Mouse (Mus musculus) layer of hippocampus, postnatal 36 days (tissue): ENCODE measurements around the gene Clic1. TPM values are rescaled to one million over a fixed set of nuclear protein-coding genes. Genes with fewer than 3 reads are reported as not detected.

Experiments used
- DNase-seq, 2 experiments: peaks; one replicate each; pipeline ENCODE4 v3.0.0; 2022
- total RNA-seq, 2 experiments: library from RNA; stranded (reverse); gene quantifications; 2 replicates each; pipeline ENCODE4 v1.2.3; 2021

Clic1 gene
- total RNA-seq, 2 experiments from 2014 or later = 6.7 to 11.5 TPM

- DNase-seq = no peak
Observed at GRCm38 (mm10) chr17:35092403-35093198, 42.8 kb downstream of the Clic1 start.

GRCm38 (mm10) chr17:35094475-35095365 lies 45.0 kb downstream of the Clic1 start:
- no peak for DNase-seq

GRCm38 (mm10) chr17:35096597-35096996 lies 46.8 kb downstream of the Clic1 start:
- no peak for DNase-seq

DNA sequence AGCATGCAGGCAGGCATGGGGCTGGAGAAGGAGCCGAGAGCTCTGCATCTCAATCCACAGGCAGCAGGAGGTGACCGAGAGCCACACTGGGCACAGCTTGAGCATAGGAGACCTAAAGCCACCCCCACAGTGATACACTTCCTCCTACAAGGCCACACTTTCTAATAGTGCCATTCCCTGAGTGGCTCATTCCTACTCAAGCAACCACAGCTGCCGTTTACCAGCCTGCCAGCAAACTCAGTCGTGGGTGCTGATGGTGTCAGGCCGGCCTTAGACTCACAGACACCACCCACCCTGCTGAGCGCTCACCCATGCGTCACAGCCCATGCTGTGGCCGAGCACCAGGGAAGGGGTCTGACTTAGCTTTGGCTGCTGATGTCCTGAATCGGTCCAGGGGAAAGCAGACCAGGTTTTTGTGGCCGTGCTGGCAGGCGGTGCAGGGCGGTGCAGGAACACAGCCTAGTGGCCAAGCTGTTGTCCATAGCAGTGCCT lies 47.4 kb downstream of the Clic1 start:
- DNase-seq = no peak

DNA sequence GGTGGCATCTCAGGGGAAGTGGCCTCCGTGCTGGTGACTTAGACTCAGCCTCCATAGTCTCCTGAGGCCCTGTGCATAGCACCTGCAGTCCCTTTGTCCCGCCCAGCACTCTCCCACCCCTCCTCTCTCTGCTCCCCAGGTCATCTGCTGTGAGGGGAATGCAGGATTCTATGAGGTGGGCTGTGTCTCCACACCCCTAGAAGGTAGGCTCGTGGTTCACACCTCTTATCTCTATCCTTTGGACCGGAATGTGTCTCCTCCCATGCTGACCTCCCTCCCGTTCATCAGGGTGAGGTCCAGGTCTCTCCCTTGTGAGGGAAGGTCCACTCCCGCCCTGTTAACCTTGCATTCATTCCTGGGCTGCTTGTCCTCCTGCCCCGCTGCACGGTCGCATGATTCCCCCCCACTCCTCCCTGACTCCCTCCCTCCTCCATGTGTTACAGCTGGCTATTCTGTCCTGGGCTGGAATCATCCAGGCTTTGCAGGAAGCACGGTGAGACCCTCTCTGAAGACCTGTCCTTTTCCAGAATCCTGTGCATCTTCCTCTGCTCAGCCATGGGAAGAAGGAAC lies 50.5 kb downstream of the Clic1 start:
- DNase-seq = no peak

DNA sequence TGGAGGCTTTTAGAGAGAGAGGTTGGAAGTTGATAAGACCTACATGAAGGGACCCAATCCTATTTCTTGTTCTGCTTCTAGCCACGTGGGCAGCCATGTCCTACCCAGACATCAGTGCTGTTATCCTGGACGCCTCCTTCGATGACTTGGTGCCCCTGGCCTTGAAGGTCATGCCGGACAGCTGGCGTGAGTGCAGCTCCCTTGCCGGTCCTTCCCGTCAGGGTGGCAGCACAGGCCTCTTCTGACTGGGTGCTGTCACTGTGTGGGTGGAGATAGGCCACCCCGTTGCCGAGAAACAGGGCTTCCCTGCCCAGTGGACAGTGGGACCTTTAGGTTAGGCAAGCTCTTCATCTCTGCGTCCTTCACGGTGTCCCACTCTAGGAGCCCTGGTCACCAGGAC lies 51.4 kb downstream of the Clic1 start:
- no peak for DNase-seq

DNA sequence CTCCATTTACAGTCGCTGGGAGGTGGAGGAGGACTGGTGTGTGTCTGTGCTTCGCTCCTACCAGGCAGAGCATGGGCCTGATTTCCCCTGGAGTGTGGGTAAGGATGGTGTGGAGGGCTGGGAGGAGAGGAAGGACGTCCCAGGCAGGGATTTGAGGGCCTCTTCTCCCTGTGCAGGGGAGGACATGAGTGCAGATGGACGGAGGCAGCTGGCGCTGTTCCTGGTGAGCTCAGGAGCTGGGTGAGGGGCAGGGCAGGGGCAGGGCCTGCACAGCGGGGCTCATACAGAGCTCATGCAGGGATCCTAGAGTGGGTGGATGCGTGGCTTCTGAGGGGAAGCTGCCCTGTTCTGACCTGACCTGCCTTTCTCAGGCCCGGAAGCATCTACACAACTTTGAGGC lies 52.5 kb downstream of the Clic1 start:
- no peak for DNase-seq

- DNase-seq = no peak
Observed at GRCm38 (mm10) chr17:35103221-35103690, 53.5 kb downstream of the Clic1 start.

DNA sequence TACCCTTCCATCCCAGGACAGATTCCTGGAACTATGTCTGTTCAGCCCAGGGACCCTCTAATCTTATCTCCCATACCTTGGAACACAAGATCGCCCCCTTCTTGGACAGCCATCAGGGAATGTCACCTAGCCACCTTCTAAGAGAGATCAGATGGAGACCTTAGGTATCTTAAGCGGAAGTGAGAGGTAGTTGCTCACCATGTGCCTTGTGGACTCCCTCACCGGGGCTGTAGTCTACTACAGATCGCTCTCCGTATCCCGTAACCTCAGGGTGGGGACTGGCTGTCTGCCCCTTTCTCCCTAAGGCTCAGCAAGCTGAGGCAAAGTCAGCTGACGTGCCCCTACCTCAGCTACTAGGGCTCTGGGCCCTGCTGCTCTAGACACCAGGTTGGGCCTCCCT lies 54.3 kb downstream of the Clic1 start:
- no peak for DNase-seq

DNA sequence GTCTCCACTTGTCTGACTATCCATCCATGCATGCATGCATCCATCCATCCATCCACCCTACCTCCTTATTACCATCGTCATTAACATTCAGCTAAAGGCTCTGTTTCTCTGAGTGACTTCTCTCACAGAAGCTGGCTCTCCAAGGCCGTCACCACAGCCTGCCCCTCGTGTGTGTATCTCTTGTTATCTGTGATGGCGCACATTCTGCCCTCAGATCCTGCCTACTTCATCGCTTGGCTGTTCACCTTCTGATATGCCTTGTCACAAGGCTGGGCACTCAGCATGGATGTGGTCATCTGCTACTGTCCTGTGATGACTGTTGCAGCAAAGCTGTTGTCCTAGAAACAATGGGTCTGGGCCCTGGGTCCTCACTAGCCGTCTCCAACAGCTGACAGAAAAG lies 55.0 kb downstream of the Clic1 start:
- no peak for DNase-seq

GRCm38 (mm10) chr17:35105740-35106389 lies 56.1 kb downstream of the Clic1 start:
- no peak for DNase-seq

GRCm38 (mm10) chr17:35106522-35106921 lies 56.8 kb downstream of the Clic1 start:
- no peak for DNase-seq

GRCm38 (mm10) chr17:35108097-35108496 lies 58.3 kb downstream of the Clic1 start, which contains the start of gene Ly6g5c:
Gene Ly6g5c (plus strand): TSS chr17:35108279.
- no peak for DNase-seq

Other genes with a start within 250 kb of the Clic1 start
- under 1 TPM in 1 of 2 experiments, not detected in 1; 0.32 TPM for gene Cyp21a1, start 245.4 kb upstream of the Clic1 start, total RNA-seq
- 10 to 100 TPM; 54.9 to 61.0 TPM for gene Stk19, start 213.0 kb upstream of the Clic1 start, total RNA-seq
- gene Dxo, start 212.9 kb upstream of the Clic1 start, total RNA-seq = 10 to 100 TPM; 37.1 to 43.9 TPM
- 10 to 100 TPM; 69.5 to 72.4 TPM for gene Skiv2l, start 199.8 kb upstream of the Clic1 start, total RNA-seq
- 10 to 100 TPM; 29.2 to 32.1 TPM for gene Nelfe, start 199.6 kb upstream of the Clic1 start, total RNA-seq
- gene Cfb, start 187.4 kb upstream of the Clic1 start, total RNA-seq = under 1 TPM in 1 of 2 experiments, not detected in 1; 0.23 TPM
- 1 to 10 TPM; 6.9 to 8.0 TPM for gene Zbtb12, start 170.5 kb upstream of the Clic1 start, total RNA-seq
- not detected for gene Gm20547, start 167.9 kb upstream of the Clic1 start, total RNA-seq
- 1 to 10 TPM in 1 of 2 experiments, under 1 TPM in 1; 0.22 to 2.0 TPM for gene C2, start 151.7 kb upstream of the Clic1 start, total RNA-seq
- gene Ehmt2, start 151.5 kb upstream of the Clic1 start, total RNA-seq = 100 to 1,000 TPM; 175 to 182 TPM
- gene Slc44a4, start 135.5 kb upstream of the Clic1 start, total RNA-seq = under 1 TPM in 1 of 2 experiments, not detected in 1; 0.28 TPM
- 10 to 100 TPM; 37.6 to 41.2 TPM for gene Neu1, start 118.7 kb upstream of the Clic1 start, total RNA-seq
- gene Hspa1b, start 90.7 kb upstream of the Clic1 start, total RNA-seq = 10 to 100 TPM; 28.0 to 35.6 TPM
- not detected for gene Gm20481, start 80.1 kb upstream of the Clic1 start, total RNA-seq
- gene Hspa1a, start 77.8 kb upstream of the Clic1 start, total RNA-seq = 10 to 100 TPM; 19.1 to 26.6 TPM
- under 1 TPM; 0.42 to 0.48 TPM for gene Hspa1l, start 77.3 kb upstream of the Clic1 start, total RNA-seq
- 10 to 100 TPM; 17.3 to 19.1 TPM for gene Lsm2, start 68.1 kb upstream of the Clic1 start, total RNA-seq
- 10 to 100 TPM; 45.1 to 50.1 TPM for gene Vars, start 49.0 kb upstream of the Clic1 start, total RNA-seq
- gene Vwa7, start 33.4 kb upstream of the Clic1 start, total RNA-seq = under 1 TPM; 0.22 to 0.33 TPM
- gene Sapcd1, start 21.9 kb upstream of the Clic1 start, total RNA-seq = under 1 TPM; 0.62 to 0.94 TPM
- under 1 TPM; 0.62 to 0.73 TPM for gene Msh5, start 3.2 kb upstream of the Clic1 start, total RNA-seq
- 10 to 100 TPM; 16.0 to 18.0 TPM for gene Ddah2, start 9.1 kb downstream of the Clic1 start, total RNA-seq
- gene Ly6g6c, start 15.4 kb downstream of the Clic1 start, total RNA-seq = not detected
- gene Mpig6b, start 16.2 kb downstream of the Clic1 start, total RNA-seq = not detected
- 1 to 10 TPM; 3.6 to 5.4 TPM for gene Ly6g6e, start 26.9 kb downstream of the Clic1 start, total RNA-seq
- 1 to 10 TPM in 1 of 2 experiments, under 1 TPM in 1; 0.99 to 2.1 TPM for gene Ly6g6d, start 28.1 kb downstream of the Clic1 start, total RNA-seq
- gene Ly6g6f, start 35.6 kb downstream of the Clic1 start, total RNA-seq = not detected
- 100 to 1,000 TPM; 101 to 102 TPM for gene Abhd16a, start 39.3 kb downstream of the Clic1 start, total RNA-seq
- not detected for gene Ly6g5c, start 58.3 kb downstream of the Clic1 start, total RNA-seq
- gene Ly6g5b, start 65.5 kb downstream of the Clic1 start, total RNA-seq = under 1 TPM in 1 of 2 experiments, not detected in 1; 0.70 TPM
- gene Gpank1, start 71.5 kb downstream of the Clic1 start, total RNA-seq = 10 to 100 TPM; 13.0 to 15.2 TPM
- gene Csnk2b, start 72.1 kb downstream of the Clic1 start, total RNA-seq = 100 to 1,000 TPM; 169 to 176 TPM
- 10 to 100 TPM; 25.6 to 29.3 TPM for gene D17H6S53E, start 76.4 kb downstream of the Clic1 start, total RNA-seq
- gene Apom, start 82.1 kb downstream of the Clic1 start, total RNA-seq = not detected
- gene Bag6, start 85.2 kb downstream of the Clic1 start, total RNA-seq = 100 to 1,000 TPM; 304 to 319 TPM
- 100 to 1,000 TPM; 315 to 340 TPM for gene Prrc2a, start 114.9 kb downstream of the Clic1 start, total RNA-seq
- gene Aif1, start 126.1 kb downstream of the Clic1 start, total RNA-seq = 10 to 100 TPM; 10.1 to 10.9 TPM
- gene Lst1, start 138.5 kb downstream of the Clic1 start, total RNA-seq = 1 to 10 TPM; 7.1 to 7.7 TPM
- gene Ltb, start 144.5 kb downstream of the Clic1 start, total RNA-seq = under 1 TPM in 1 of 2 experiments, not detected in 1; 0.30 TPM
- gene Tnf, start 152.0 kb downstream of the Clic1 start, total RNA-seq = not detected
- gene Lta, start 155.4 kb downstream of the Clic1 start, total RNA-seq = under 1 TPM; 0.28 to 0.42 TPM
- not detected for gene Gm16181, start 170.9 kb downstream of the Clic1 start, total RNA-seq
- 100 to 1,000 TPM; 602 to 647 TPM for gene Atp6v1g2, start 183.7 kb downstream of the Clic1 start, total RNA-seq
- gene Nfkbil1, start 185.8 kb downstream of the Clic1 start, total RNA-seq = 10 to 100 TPM; 13.3 to 13.6 TPM
- gene Ddx39b, start 191.8 kb downstream of the Clic1 start, total RNA-seq = 100 to 1,000 TPM; 220 to 232 TPM
- gene H2-D1, start 212.8 kb downstream of the Clic1 start, total RNA-seq = 10 to 100 TPM; 13.4 to 18.0 TPM